Mouse (Mus musculus): Measurements from ENCODE around the gene Sema3c.
"Not testable (repeated sequence)": the region's sequence is repeated elsewhere in the genome, so short reads cannot be mapped to it uniquely, and the experiment has no call there.

Gene Sema3c

GRCm38 (mm10) chr5:17573694-17574380 lies at the start of gene Sema3c:
Gene Sema3c, plus strand, starts transcription at chr5:17574281.
- DNase-seq (ENCODE audit: low read depth, low spot score): peak; percentile 41

GRCm38 (mm10) chr5:17531165-17531564 lies 42.9 kb upstream of the Sema3c start:
- not testable (repeated sequence) for DNase-seq (ENCODE audit: low read depth, low spot score)

GRCm38 (mm10) chr5:17543141-17543540 lies 30.9 kb upstream of the Sema3c start:
- no peak for DNase-seq (ENCODE audit: low read depth, low spot score)

- no peak for DNase-seq (ENCODE audit: low read depth, low spot score)
Measured at GRCm38 (mm10) chr5:17544904-17545449, 29.1 kb upstream of the Sema3c start.

GRCm38 (mm10) chr5:17551693-17552092 lies 22.4 kb upstream of the Sema3c start:
- no peak for DNase-seq (ENCODE audit: low read depth, low spot score)

GRCm38 (mm10) chr5:17556073-17556473 lies 18.0 kb upstream of the Sema3c start:
- DNase-seq (ENCODE audit: low read depth, low spot score): peak; percentile 41

GRCm38 (mm10) chr5:17556715-17557265 lies 17.3 kb upstream of the Sema3c start:
- no peak for DNase-seq (ENCODE audit: low read depth, low spot score)

- no peak for DNase-seq (ENCODE audit: low read depth, low spot score)
Measured at GRCm38 (mm10) chr5:17571571-17571970, 2.5 kb upstream of the Sema3c start.

- peak; percentile 86 for DNase-seq (ENCODE audit: low read depth, low spot score)
Measured at GRCm38 (mm10) chr5:17574413-17575182, 517 bp downstream of the Sema3c start.

- DNase-seq (ENCODE audit: low read depth, low spot score): no peak
Measured at GRCm38 (mm10) chr5:17575183-17575495, 1.1 kb downstream of the Sema3c start.

- DNase-seq (ENCODE audit: low read depth, low spot score): peak; percentile 25
Measured at GRCm38 (mm10) chr5:17576069-17576468, 2.0 kb downstream of the Sema3c start.

GRCm38 (mm10) chr5:17582047-17582515 lies 8.0 kb downstream of the Sema3c start:
- DNase-seq (ENCODE audit: low read depth, low spot score): no peak

- no peak for DNase-seq (ENCODE audit: low read depth, low spot score)
Measured at GRCm38 (mm10) chr5:17584299-17584945, 10.3 kb downstream of the Sema3c start.

- no peak for DNase-seq (ENCODE audit: low read depth, low spot score)
Measured at GRCm38 (mm10) chr5:17586518-17587210, 12.6 kb downstream of the Sema3c start.

- no peak for DNase-seq (ENCODE audit: low read depth, low spot score)
Measured at GRCm38 (mm10) chr5:17591908-17592307, 17.8 kb downstream of the Sema3c start.

- DNase-seq (ENCODE audit: low read depth, low spot score): no peak
Measured at GRCm38 (mm10) chr5:17601700-17602099, 27.6 kb downstream of the Sema3c start.

- no peak for DNase-seq (ENCODE audit: low read depth, low spot score)
Measured at GRCm38 (mm10) chr5:17620619-17621018, 46.5 kb downstream of the Sema3c start.

GRCm38 (mm10) chr5:17622564-17622963 lies 48.5 kb downstream of the Sema3c start:
- DNase-seq (ENCODE audit: low read depth, low spot score): no peak

GRCm38 (mm10) chr5:17628606-17629005 lies 54.5 kb downstream of the Sema3c start:
- DNase-seq (ENCODE audit: low read depth, low spot score): peak; percentile 36

- DNase-seq (ENCODE audit: low read depth, low spot score): no peak
Measured at GRCm38 (mm10) chr5:17629599-17629998, 55.5 kb downstream of the Sema3c start.

- DNase-seq (ENCODE audit: low read depth, low spot score): no peak
Measured at GRCm38 (mm10) chr5:17639519-17639918, 65.4 kb downstream of the Sema3c start.
